Comparison of ENCODE assay signal across 19 mouse cellular contexts in the genomic region with DNA sequence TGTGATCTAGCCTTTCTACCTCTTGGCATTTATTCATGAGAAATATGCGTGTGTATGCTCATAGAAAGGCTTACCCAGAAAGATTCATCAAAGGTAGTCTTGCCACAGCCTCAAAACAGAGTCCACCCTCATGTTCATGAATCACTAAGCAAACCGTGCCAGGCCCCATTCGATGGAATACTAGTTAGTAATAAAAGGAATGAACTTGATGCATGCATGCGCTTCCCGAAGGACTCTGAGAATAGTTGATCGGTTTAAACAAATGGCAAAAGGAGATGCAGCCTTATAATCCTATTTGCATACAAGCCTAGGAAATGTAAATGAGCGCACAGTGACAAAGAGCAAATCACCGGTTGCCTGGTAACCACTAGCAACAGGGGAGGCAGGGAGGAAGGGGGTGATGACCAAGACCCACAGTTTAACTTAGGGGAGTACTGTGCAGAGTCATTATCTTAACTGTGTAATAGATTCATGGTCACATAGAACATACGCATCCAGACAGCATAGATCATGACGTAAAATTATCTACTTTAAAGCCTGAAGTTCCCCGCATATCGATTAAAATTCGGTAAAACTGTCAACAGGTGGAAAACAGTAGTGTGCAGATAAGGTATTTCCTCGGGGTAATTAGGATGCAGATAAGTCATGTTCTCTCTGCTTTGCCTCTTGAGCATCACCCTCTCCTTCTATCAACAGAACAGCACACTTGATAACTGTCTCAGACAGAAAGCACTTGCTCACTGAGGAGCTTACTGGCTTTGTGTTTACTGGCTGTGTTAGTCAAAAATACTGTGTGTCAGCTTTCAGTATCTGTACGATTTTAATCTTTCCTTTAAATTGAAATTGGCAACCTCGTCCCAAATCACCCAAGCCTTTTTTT. TPM values are rescaled to one million over a fixed set of nuclear protein-coding genes. Genes with fewer than 3 reads are reported as not detected.
DNase-seq lines count a peak whose midpoint lies in the region; ATAC-seq lines count a peak whose summit lies in the region.
"Had no signal": no experiment of that assay in that cellular context is flagged by ENCODE, and none has a peak within 500 bp of the region (broad histone marks: within the 10 kb centered on the region; RNA-seq: fewer than 3 reads in every experiment).

No protein-coding gene starts in this region.

- H3K9me3 ChIP-seq in forebrain, embryonic 15.5 days = no peaks in the 10 kb centered on the region
- no peaks in the 10 kb centered on the region for H3K9me3 ChIP-seq in hindbrain, embryonic 16.5 days (ENCODE audit: control insufficient read depth, low read length)
- no peaks in the 10 kb centered on the region for H3K9me3 ChIP-seq in midbrain, embryonic 16.5 days (replicated peaks; ENCODE audit: control insufficient read depth, low read length, poor library complexity, severe bottlenecking)
- H3K9me3 ChIP-seq: heart, embryonic 15.5 days; limb, embryonic 13.5 days; liver, embryonic 15.5 days had no signal

- 0 out of 2 replicates have a peak, but pooled peaks have one; percentile 53 for ATAC-seq in forebrain, embryonic 15.5 days (replicated peaks)
- ATAC-seq in hindbrain, embryonic 16.5 days = peak; percentile 54; the same call in 1 of the 2 replicates
- peak; percentile 71; the same call in 1 of the 2 replicates for ATAC-seq in midbrain, embryonic 16.5 days
- ATAC-seq in erythroblast, adult 5-6 weeks (replicated peaks; ENCODE audit: low FRiP score, poor library complexity, severe bottlenecking) = no peak
- ATAC-seq: inflammation-experienced regulatory T-cells, adult 6 months had no signal

- H3K4me3 ChIP-seq in forebrain, embryonic 15.5 days = no peak overlapping the region
- no peak overlapping the region for H3K4me3 ChIP-seq in hindbrain, embryonic 16.5 days (ENCODE audit: low read length)
- H3K4me3 ChIP-seq in midbrain, embryonic 16.5 days (ENCODE audit: low read depth, low read length) = no peak overlapping the region
- H3K4me3 ChIP-seq: erythroblast, embryonic 14.5 days; heart, embryonic 15.5 days; layer of hippocampus, adult 2 months; limb, embryonic 13.5 days; liver, embryonic 15.5 days had no signal

- no peak overlapping the region for H3K9ac ChIP-seq in forebrain, embryonic 15.5 days (replicated peaks)
- H3K9ac ChIP-seq in hindbrain, embryonic 16.5 days (ENCODE audit: low read depth, low read length) = no peak overlapping the region
- no peak overlapping the region for H3K9ac ChIP-seq in midbrain, embryonic 16.5 days (ENCODE audit: low read depth, low read length)
- H3K9ac ChIP-seq: heart, embryonic 15.5 days; limb, embryonic 13.5 days; liver, embryonic 15.5 days had no signal

- no peaks in the 10 kb centered on the region for H3K36me3 ChIP-seq in forebrain, embryonic 15.5 days
- no peaks in the 10 kb centered on the region for H3K36me3 ChIP-seq in hindbrain, embryonic 16.5 days (ENCODE audit: control insufficient read depth, insufficient read depth, low read length)
- H3K36me3 ChIP-seq in midbrain, embryonic 16.5 days (ENCODE audit: control insufficient read depth, insufficient read depth, low read length) = no peaks in the 10 kb centered on the region
- H3K36me3 ChIP-seq: heart, embryonic 15.5 days; limb, embryonic 13.5 days; liver, embryonic 15.5 days had no signal

- WGBS in forebrain, embryonic 15.5 days = 26% methylated on average over 16 of the region's 16 CpGs
- 31% methylated on average over 16 of the region's 16 CpGs for WGBS in hindbrain, embryonic 16.5 days
- 27% methylated on average over 16 of the region's 16 CpGs for WGBS in midbrain, embryonic 16.5 days

- H3K27ac ChIP-seq in forebrain, embryonic 15.5 days (replicated peaks) = no peak overlapping the region
- no peak overlapping the region for H3K27ac ChIP-seq in hindbrain, embryonic 16.5 days (ENCODE audit: low read depth, low read length)
- H3K27ac ChIP-seq in midbrain, embryonic 16.5 days (ENCODE audit: low read length) = no peak overlapping the region
- H3K27ac ChIP-seq: heart, embryonic 15.5 days; layer of hippocampus, adult 2 months; limb, embryonic 13.5 days; liver, embryonic 15.5 days had no signal

- DNase-seq in embryo, embryonic 11 days = peak; percentile 29
- no peak for DNase-seq in cerebellum, postnatal 10 days
- DNase-seq in heart, postnatal 14 days = no peak
- DNase-seq in gastrocnemius, adult 8-10 months (ENCODE audit: low spot score in 2 of 2) = no peak
- DNase-seq: adrenal gland, adult 2 months; cerebellum, adult 18-20 months; heart, adult 11 months; lung, postnatal 36 days had no signal

- intact Hi-C loops in heart, postnatal 14 days (cut with DNase I) = no loop called here

- no peak overlapping the region for H3K4me2 ChIP-seq in forebrain, embryonic 15.5 days (replicated peaks)
- peak overlapping the region; percentile 24; the same call in 1 of the 2 replicates for H3K4me2 ChIP-seq in hindbrain, embryonic 16.5 days (ENCODE audit: low read length)
- H3K4me2 ChIP-seq in midbrain, embryonic 16.5 days (ENCODE audit: low read length) = peak overlapping the region; percentile 31; the same call in 1 of the 2 replicates
- H3K4me2 ChIP-seq: heart, embryonic 15.5 days; limb, embryonic 13.5 days; liver, embryonic 15.5 days had no signal

- no peaks in the 10 kb centered on the region for H3K27me3 ChIP-seq in forebrain, embryonic 15.5 days
- H3K27me3 ChIP-seq in hindbrain, embryonic 16.5 days (replicated peaks; ENCODE audit: control insufficient read depth, insufficient read depth, low read length) = no peaks in the 10 kb centered on the region
- no peaks in the 10 kb centered on the region for H3K27me3 ChIP-seq in midbrain, embryonic 16.5 days (ENCODE audit: control insufficient read depth, insufficient read depth, low read depth, low read length)
- H3K27me3 ChIP-seq: heart, embryonic 15.5 days; limb, embryonic 13.5 days; liver, embryonic 15.5 days had no signal

- H3K4me1 ChIP-seq in forebrain, embryonic 15.5 days = peaks cover 25% of the 10 kb centered on the region
- H3K4me1 ChIP-seq in hindbrain, embryonic 16.5 days (ENCODE audit: control insufficient read depth, insufficient read depth, low read depth, low read length) = peaks cover 3% of the 10 kb centered on the region
- H3K4me1 ChIP-seq in midbrain, embryonic 16.5 days (ENCODE audit: control insufficient read depth, insufficient read depth, low read length) = peaks cover 11% of the 10 kb centered on the region
- H3K4me1 ChIP-seq: heart, embryonic 15.5 days; liver, embryonic 15.5 days had no signal

RNA-seq across cellular contexts. Expression of gene Phyhipl, which starts 3.8 kb away (rescaled TPM):
- 114 and 132 TPM in 2 replicates for polyA plus RNA-seq in forebrain, embryonic 15.5 days (2015; fragmentation: Nextera tagmentation; extraction: Ambion mirVana)
- polyA plus RNA-seq in hindbrain, embryonic 16.5 days (2015; fragmentation: Nextera tagmentation; extraction: Ambion mirVana) = 337 and 365 TPM in 2 replicates
- 292 and 327 TPM in 2 replicates for polyA plus RNA-seq in midbrain, embryonic 16.5 days (2015; fragmentation: Nextera tagmentation; extraction: Ambion mirVana)
- total RNA-seq in heart, postnatal 14 days (2021) = not detected
- total RNA-seq in erythroblast, adult 5-6 weeks (2015; ENCODE audit: low replicate concordance) = not detected in 2 replicates
- total RNA-seq in erythroblast, adult 5-6 weeks (2017; ENCODE audit: low replicate concordance) = 0.14 TPM in 1 of 2 replicates, not detected in the other
- not detected for total RNA-seq in gastrocnemius, adult 8-10 months (2022)
- polyA plus RNA-seq: erythroblast, embryonic 14.5 days; inflammation-experienced regulatory T-cells, adult 6 months; small intestine, adult 2 months had no signal
